Mouse (Mus musculus) bone marrow macrophage, adult 2 months (primary cell): ENCODE data around the gene Six2. TPM values are rescaled to one million over a fixed set of nuclear protein-coding genes. Genes with fewer than 3 reads are reported as not detected.
A peak's percentile ranks its signal among the peaks of the same experiment; 100 is the strongest.

ENCODE experiments used
- H3K27ac ChIP-seq: 2 replicates; pipeline ENCODE4 v1.5.1; 2012; ENCODE audit warnings: low read depth, low read length; ENCODE audit not compliant: insufficient read depth
- H3K4me1 ChIP-seq: 2 replicates; pipeline ENCODE4 v1.6.1; 2012; ENCODE audit warnings: low read length; ENCODE audit not compliant: control insufficient read depth, insufficient read depth
- H3K4me3 ChIP-seq: 2 replicates; pipeline ENCODE4 v1.5.1; 2012; ENCODE audit warnings: mild to moderate bottlenecking, low read length, moderate library complexity; ENCODE audit not compliant: insufficient read depth
- CTCF ChIP-seq: IDR thresholded peaks from 2 replicates; pipeline ENCODE4 v1.5.1; 2012; ENCODE audit warnings: low read depth, mild to moderate bottlenecking, low read length, moderate library complexity
- POLR2A ChIP-seq: IDR thresholded peaks from 2 replicates; pipeline ENCODE4 v1.6.1; 2012; ENCODE audit warnings: mild to moderate bottlenecking, low read depth, low read length, borderline replicate concordance
- polyA plus RNA-seq: library from polyadenylated mRNA; stranded (reverse); fragments of >200 nt; gene quantifications from 2 replicates; pipeline ENCODE4 v1.2.4, GENCODE M21; 2012; ENCODE audit not compliant: missing spikeins, insufficient read depth, insufficient read length

The Six2 gene
- polyA plus RNA-seq, 1 experiment: not detected

DNA sequence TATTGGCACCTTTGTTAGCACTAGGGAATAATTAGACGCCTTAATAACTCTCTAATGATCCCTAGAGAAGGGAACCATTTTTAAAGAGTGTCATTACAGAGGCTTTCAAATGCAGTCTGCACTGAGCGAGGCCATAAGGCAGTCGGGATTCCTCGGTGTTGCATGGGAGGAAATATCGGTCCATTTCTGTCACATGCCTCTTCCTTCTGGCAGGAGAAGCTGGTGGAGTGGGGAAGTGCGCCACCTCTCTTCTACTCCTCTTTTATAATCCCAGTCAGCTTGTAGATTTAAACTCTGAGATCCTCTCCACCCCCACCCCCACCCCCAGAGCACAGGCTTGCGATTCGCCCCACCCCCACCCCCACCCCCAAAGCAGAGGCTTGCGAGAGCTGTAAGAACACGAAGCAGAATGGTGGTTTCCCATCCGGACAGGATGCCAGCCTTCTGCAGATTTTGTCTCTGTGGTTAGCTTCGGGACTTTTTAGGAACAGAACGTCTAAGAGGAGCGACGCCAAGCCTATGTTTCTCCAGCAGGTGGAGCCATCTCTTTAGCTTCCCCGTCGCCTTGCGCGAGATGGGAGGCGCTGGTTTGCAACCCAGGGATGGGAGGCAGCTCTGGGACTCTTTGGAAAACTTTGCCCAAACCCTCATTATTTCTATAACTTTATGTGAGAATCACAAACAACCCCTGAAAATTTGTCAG lies 23.3 kb downstream of the Six2 start:
- Histone ChIP-seq H3K4me3 (no peak overlapping the region), H3K4me1 (no peaks in the 10 kb centered on the region), H3K27ac (no peak overlapping the region)
- no peak for TF ChIP-seq POLR2A
- peak; percentile 65 for TF ChIP-seq CTCF

DNA sequence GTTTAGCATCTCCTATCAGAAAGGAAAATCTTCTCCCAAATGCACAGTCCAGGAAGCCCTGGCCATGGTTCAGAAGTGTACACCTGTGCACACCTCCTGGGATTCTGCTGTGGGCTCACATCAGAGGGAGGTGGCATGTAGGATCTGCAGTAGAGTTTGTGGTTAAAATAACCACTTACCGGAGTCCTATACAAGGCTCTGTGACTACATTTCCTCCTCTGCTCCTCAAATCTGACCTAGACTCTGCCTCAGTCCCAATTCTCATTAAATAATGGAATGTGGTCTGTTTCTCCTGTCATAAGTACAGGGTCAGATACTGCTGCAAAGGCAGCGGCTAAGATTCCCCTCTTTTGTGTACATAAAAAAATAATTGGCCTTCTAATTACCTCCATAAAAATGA lies 23.9 kb downstream of the Six2 start:
- H3K4me1 ChIP-seq: no peaks in the 10 kb centered on the region
- TF ChIP-seq CTCF: no peak
- no peak for TF ChIP-seq POLR2A
- H3K4me3 ChIP-seq: no peak overlapping the region
- no peak overlapping the region for H3K27ac ChIP-seq

DNA sequence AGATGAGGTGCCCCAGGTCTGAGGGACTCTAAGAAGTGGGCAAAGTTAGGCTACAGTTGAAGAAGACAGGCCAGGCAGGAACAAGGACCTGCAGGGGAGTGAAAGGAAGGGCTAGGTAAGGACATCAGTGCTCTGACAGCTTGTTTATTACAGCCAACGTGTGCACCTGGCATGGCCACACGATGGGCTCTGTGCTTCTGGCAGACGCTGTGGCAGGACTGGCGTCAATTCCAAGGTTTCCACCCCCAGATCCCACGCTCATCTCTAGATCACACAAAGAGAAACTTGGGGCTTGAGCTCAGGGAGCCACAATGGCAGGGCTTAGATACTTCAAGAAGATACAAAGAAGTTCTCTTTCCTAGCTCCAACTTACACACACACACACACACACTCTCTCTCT lies 26.6 kb downstream of the Six2 start:
- no peak overlapping the region for H3K27ac ChIP-seq
- TF ChIP-seq POLR2A (no peak), CTCF (no peak)
- H3K4me3 ChIP-seq: no peak overlapping the region
- H3K4me1 ChIP-seq: no peaks in the 10 kb centered on the region

DNA sequence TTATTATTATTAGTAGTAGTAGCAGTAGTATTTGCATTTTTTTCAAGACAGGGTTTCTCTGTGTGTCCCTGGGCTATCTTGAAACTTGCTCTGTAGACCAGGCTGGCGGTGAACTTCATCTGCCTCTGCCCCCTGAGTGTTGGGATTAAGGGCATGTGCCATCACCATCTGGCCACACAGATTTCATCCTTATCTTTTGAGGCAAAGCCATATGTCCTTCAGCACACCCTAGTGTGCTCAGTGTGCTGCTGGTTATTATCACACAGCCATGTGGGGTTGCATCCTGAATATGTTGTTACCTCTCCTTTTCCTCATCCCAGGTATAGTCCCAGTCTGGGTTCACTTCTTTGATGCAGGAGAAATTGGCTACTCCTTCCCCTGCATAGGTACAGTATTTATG lies 28.1 kb downstream of the Six2 start:
- H3K4me1 ChIP-seq: no peaks in the 10 kb centered on the region
- H3K27ac ChIP-seq: no peak overlapping the region
- no peak overlapping the region for H3K4me3 ChIP-seq
- no peak for TF ChIP-seq POLR2A

DNA sequence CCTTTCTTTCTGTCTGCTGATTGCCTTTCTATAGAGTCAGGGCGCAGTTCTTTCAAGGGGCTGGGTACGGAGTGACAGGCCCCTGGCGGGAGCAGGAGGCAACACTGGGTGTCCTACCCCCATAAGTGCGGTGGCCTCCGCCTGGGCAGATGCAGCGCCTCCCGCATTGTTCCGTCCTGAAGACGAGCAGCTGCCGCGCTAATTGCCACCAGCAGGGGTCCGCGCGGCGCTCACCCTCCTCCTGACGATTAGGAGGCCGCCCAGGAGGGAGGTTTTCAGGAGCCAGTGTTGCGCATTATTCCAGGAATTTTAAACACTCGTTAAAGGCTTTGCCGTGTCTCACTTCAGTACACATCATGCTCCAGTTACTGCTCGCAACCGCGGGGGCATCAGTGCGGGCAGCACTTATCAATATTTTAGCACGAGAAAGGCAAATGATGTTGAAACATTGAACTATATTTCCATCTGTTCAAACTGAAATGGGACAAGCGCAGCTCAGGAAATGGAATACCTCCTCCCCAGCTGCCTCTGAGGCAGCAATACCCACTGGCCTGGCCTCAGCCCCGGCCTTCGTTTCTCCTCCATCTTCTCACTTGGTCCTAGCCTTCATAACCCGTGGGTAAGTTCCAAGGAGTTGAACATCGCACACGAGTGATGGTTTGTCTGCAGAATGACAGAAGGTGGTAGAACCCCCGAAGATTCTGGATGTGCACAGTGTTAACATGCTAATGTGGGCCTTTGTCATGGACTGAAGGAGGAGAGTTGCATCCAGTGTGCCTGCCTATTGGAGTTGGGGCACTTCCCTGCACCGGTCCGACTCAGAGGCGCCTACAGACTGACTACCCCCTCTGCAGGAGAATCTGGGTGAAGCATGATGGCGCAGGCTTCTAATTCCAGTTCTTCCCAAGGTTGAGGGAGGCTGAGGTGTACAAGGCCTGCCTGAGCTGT lies 42.1 kb downstream of the Six2 start:
- Histone ChIP-seq H3K4me1 (no peaks in the 10 kb centered on the region), H3K4me3 (no peak overlapping the region), H3K27ac (no peak overlapping the region)
- TF ChIP-seq CTCF (no peak), POLR2A (no peak)

DNA sequence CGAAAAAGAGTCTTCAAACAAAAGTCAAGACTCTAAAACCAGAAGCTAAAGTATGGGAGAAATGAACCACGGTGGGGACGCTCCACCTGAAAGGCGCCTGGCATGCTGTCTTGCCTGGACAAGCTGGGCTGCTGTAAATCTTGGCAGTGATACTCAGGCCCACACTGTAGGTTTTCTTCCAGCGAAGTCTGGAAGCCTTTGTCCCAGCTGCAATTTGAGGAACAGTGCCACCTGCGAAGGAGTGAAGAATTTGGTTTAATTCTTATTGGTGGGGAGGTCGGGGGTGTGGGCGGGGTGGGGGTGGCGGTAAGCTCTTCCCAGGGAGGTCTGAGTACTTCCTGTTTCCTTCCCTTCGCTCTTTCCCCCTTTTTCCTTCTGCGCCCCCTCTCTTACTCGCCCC lies 42.8 kb downstream of the Six2 start:
- H3K4me1 ChIP-seq: no peaks in the 10 kb centered on the region
- H3K27ac ChIP-seq: no peak overlapping the region
- H3K4me3 ChIP-seq: no peak overlapping the region
- TF ChIP-seq CTCF (no peak), POLR2A (no peak)

DNA sequence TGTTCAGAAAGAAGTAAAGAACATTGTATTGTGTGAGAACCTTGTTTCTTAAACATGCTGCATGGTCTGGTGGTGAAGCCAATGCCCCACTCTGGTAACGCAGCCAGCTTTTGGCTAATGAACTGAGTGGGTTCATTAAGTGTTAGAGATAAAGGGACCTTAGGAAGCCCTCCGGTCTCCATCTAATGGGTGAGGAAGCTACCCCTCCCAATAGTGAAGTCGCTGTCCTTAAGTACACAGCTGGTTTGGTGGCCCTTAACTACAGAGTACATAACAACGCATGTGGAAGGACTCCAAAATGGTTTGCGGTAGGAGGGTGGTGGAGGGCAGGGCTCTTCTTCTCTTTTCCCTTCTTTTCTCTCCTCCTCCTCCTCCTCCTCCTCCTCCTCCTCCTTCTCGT lies 50.2 kb downstream of the Six2 start:
- Histone ChIP-seq H3K4me3 (no peak overlapping the region), H3K27ac (no peak overlapping the region), H3K4me1 (no peaks in the 10 kb centered on the region)
- no peak for TF ChIP-seq CTCF

Other genes with a start within 250 kb of the Six2 start
- gene Six3, start 74.7 kb downstream of the Six2 start, polyA plus RNA-seq: not detected in 2 replicates